Mouse (Mus musculus) bone marrow macrophage, adult 2 months (primary cell): ENCODE data around the gene Nfkbid.

Experiments
- CTCF ChIP-seq: IDR thresholded peaks from 2 replicates; pipeline ENCODE4 v1.5.1; 2012; ENCODE audit warnings: low read depth, mild to moderate bottlenecking, low read length, moderate library complexity
- POLR2A ChIP-seq: IDR thresholded peaks from 2 replicates; pipeline ENCODE4 v1.6.1; 2012; ENCODE audit warnings: mild to moderate bottlenecking, low read depth, low read length, borderline replicate concordance

DNA sequence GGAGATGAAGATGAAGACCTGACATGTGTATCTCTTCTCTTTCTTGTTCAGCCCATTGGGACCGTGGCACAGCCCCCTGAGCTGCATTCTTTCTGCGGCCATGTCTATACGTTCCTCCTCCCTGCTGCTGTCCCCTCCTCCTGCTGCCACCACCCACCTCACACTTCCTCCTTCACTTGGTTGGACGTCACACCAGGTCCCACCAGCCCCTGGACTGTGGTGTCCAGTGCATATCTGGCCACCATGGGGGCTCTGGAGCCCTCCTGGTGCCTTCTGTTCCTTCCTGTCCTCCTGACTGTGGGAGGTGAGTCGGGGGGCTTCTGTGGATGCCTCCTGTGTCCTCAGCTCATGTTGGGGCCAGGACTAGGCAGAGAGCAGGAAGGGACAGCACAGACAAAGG lies 7.9 kb upstream of the Nfkbid start, which contains the start of gene Tyrobp:
- TF ChIP-seq POLR2A (no peak), CTCF (no peak)
